Mouse (Mus musculus) CH12.LX (cell line): ENCODE data around the gene Meaf6. TPM values are rescaled to one million over a fixed set of nuclear protein-coding genes. Genes with fewer than 3 reads are reported as not detected.

Experiments used
- DNase-seq: peaks from one replicate; pipeline ENCODE4 v3.0.0-alpha.2; 2013; ENCODE audit errors: extremely low read depth
- H3K27ac ChIP-seq: 2 replicates; pipeline ENCODE4 v1.5.1; 2012; ENCODE audit warnings: low read depth, mild to moderate bottlenecking, control low read depth, moderate library complexity; ENCODE audit not compliant: insufficient read depth
- H3K27me3 ChIP-seq: replicated peaks from 2 replicates; pipeline ENCODE3; 2012; ENCODE audit warnings: inconsistent platforms
- H3K36me3 ChIP-seq, 2 experiments: replicated peaks in 1 of 2; 2 replicates each; pipeline versions ENCODE3 to v1.6.1; 2012; ENCODE audit warnings: inconsistent platforms in 1 of 2, low read length in 1 of 2, mild to moderate bottlenecking in 1 of 2, mixed read lengths in 1 of 2, moderate library complexity in 1 of 2; ENCODE audit not compliant: control insufficient read depth in 1 of 2, insufficient read depth in 1 of 2
- H3K4me1 ChIP-seq, 2 experiments: 2 replicates each; pipeline ENCODE4 v1.6.1; 2012; ENCODE audit warnings: inconsistent platforms in 1 of 2, moderate library complexity in 1 of 2; ENCODE audit not compliant: insufficient read depth in 2 of 2, control insufficient read depth in 1 of 2
- H3K4me2 ChIP-seq: 2 replicates; pipeline ENCODE4 v1.6.1; 2012; ENCODE audit warnings: low read depth, mild to moderate bottlenecking, control low read depth; ENCODE audit not compliant: poor library complexity, insufficient read depth, severe bottlenecking
- H3K4me3 ChIP-seq, 3 experiments: fragments of 150-350 bp in 1 of 3; sonication (generic) in 1 of 3; replicated peaks in 1 of 3; 2 replicates each; pipeline versions ENCODE3 to v1.5.1; 2011 to 2012; ENCODE audit warnings: low read depth in 2 of 3, low read length in 2 of 3, mild to moderate bottlenecking in 2 of 3, moderate library complexity in 2 of 3, control low read depth in 1 of 3, improper control_type of control experiment in 1 of 3, inconsistent platforms in 1 of 3, mixed read lengths in 1 of 3; ENCODE audit not compliant: poor library complexity in 1 of 3
- H3K79me2 ChIP-seq: replicated peaks from 2 replicates; pipeline ENCODE4 v1.6.1; 2012; ENCODE audit warnings: mild to moderate bottlenecking, moderate library complexity; ENCODE audit not compliant: control insufficient read depth, poor library complexity, insufficient read depth, severe bottlenecking; ENCODE audit errors: extremely low read depth
- H3K9ac ChIP-seq: 2 replicates; pipeline ENCODE4 v1.6.1; 2012; ENCODE audit warnings: low read depth, mild to moderate bottlenecking, control low read depth, moderate library complexity; ENCODE audit not compliant: insufficient read depth
- H3K9me3 ChIP-seq: replicated peaks from 2 replicates; pipeline ENCODE3; 2012; ENCODE audit warnings: low read length, inconsistent platforms, mixed read lengths
- BHLHE40 ChIP-seq: IDR thresholded peaks from 2 replicates; pipeline ENCODE4 v1.6.1; 2011; ENCODE audit warnings: mild to moderate bottlenecking, low read depth, low read length, improper control_type of control experiment
- CHD1 ChIP-seq: IDR thresholded peaks from 2 replicates; pipeline ENCODE4 v1.6.1; 2012; ENCODE audit warnings: low read depth, low read length, improper control_type of control experiment, inconsistent platforms
- CHD2 ChIP-seq: IDR thresholded peaks from 2 replicates; pipeline ENCODE4 v1.6.1; 2011; ENCODE audit warnings: low read length, improper control_type of control experiment
- E2F4 ChIP-seq: IDR thresholded peaks from 2 replicates; pipeline ENCODE4 v1.6.1; 2011; ENCODE audit warnings: low read depth, low read length, improper control_type of control experiment; ENCODE audit not compliant: insufficient replicate concordance
- ELF1 ChIP-seq: IDR thresholded peaks from 2 replicates; pipeline ENCODE4 v1.6.1; 2014; ENCODE audit warnings: low read depth, mild to moderate bottlenecking, inconsistent platforms, low read length, improper control_type of control experiment
- EP300 ChIP-seq: IDR thresholded peaks from 2 replicates; pipeline ENCODE4 v1.6.1; 2011; ENCODE audit warnings: low read length, improper control_type of control experiment
- ETS1 ChIP-seq: conservative IDR thresholded peaks from 2 replicates; pipeline ENCODE4 v1.6.1; 2012; ENCODE audit warnings: low read depth, mild to moderate bottlenecking, inconsistent platforms, low read length, improper control_type of control experiment, moderate library complexity
- HCFC1 ChIP-seq: IDR thresholded peaks from 2 replicates; pipeline ENCODE4 v1.6.1; 2012; ENCODE audit warnings: low read depth, mild to moderate bottlenecking, inconsistent platforms, low read length, improper control_type of control experiment
- IRF4 ChIP-seq: IDR thresholded peaks from 2 replicates; pipeline ENCODE4 v1.6.1; 2014; ENCODE audit warnings: low read depth, mild to moderate bottlenecking, inconsistent platforms, low read length, improper control_type of control experiment
- JUN ChIP-seq: IDR thresholded peaks from 2 replicates; pipeline ENCODE4 v1.6.1; 2011; ENCODE audit warnings: low read depth, mild to moderate bottlenecking, low read length, improper control_type of control experiment, moderate library complexity; ENCODE audit not compliant: insufficient read depth
- JUND ChIP-seq: conservative IDR thresholded peaks from 2 replicates; pipeline ENCODE4 v1.6.1; 2011; ENCODE audit warnings: low read depth, low read length, improper control_type of control experiment
- KAT2A ChIP-seq: IDR thresholded peaks from 2 replicates; pipeline ENCODE4 v1.6.1; 2012; ENCODE audit warnings: low read length, improper control_type of control experiment, inconsistent platforms; ENCODE audit not compliant: insufficient replicate concordance
- MAX ChIP-seq: IDR thresholded peaks from 2 replicates; pipeline ENCODE4 v1.6.1; 2011; ENCODE audit warnings: low read length, improper control_type of control experiment
- MAZ ChIP-seq: IDR thresholded peaks from 2 replicates; pipeline ENCODE4 v1.6.1; 2012; ENCODE audit warnings: low read depth, mild to moderate bottlenecking, inconsistent platforms, low read length, improper control_type of control experiment, moderate library complexity
- MEF2A ChIP-seq: IDR thresholded peaks from 2 replicates; pipeline ENCODE4 v1.6.1; 2014; ENCODE audit warnings: low read depth, mild to moderate bottlenecking, inconsistent platforms, low read length, improper control_type of control experiment, borderline replicate concordance
- MXI1 ChIP-seq: IDR thresholded peaks from 2 replicates; pipeline ENCODE4 v1.6.1; 2011; ENCODE audit warnings: mild to moderate bottlenecking, low read depth, low read length, improper control_type of control experiment
- MYC ChIP-seq: IDR thresholded peaks from 2 replicates; pipeline ENCODE4 v1.6.1; 2011; ENCODE audit warnings: low read depth, mild to moderate bottlenecking, improper control_type of control experiment, low read length
- NELFE ChIP-seq: IDR thresholded peaks from 2 replicates; pipeline ENCODE4 v1.6.1; 2011; ENCODE audit warnings: low read depth, low read length, improper control_type of control experiment
- NRF1 ChIP-seq: IDR thresholded peaks from 2 replicates; pipeline ENCODE4 v1.6.1; 2014; ENCODE audit warnings: low read depth, mild to moderate bottlenecking, inconsistent platforms, low read length, improper control_type of control experiment, moderate library complexity
- POLR2A ChIP-seq: IDR thresholded peaks from 2 replicates; pipeline ENCODE4 v1.6.1; 2011; ENCODE audit warnings: low read depth, mild to moderate bottlenecking, improper control_type of control experiment, low read length
- POLR2AphosphoS2 ChIP-seq: IDR thresholded peaks from 2 replicates; pipeline ENCODE4 v1.6.1; 2011; ENCODE audit warnings: low read depth, low read length, improper control_type of control experiment
- RCOR1 ChIP-seq: conservative IDR thresholded peaks from 2 replicates; pipeline ENCODE4 v1.6.1; 2012; ENCODE audit warnings: low read depth, mild to moderate bottlenecking, inconsistent platforms, low read length, improper control_type of control experiment
- SIN3A ChIP-seq: IDR thresholded peaks from 2 replicates; pipeline ENCODE4 v1.6.1; 2012; ENCODE audit warnings: low read length, improper control_type of control experiment, inconsistent platforms
- SMC3 ChIP-seq: IDR thresholded peaks from 2 replicates; pipeline ENCODE4 v1.6.1; 2011; ENCODE audit warnings: low read depth, low read length, improper control_type of control experiment
- TBP ChIP-seq: conservative IDR thresholded peaks from 2 replicates; pipeline ENCODE4 v1.6.1; 2011; ENCODE audit warnings: low read depth, low read length, improper control_type of control experiment
- TCF12 ChIP-seq: IDR thresholded peaks from 2 replicates; pipeline ENCODE4 v1.6.1; 2014; ENCODE audit warnings: low read depth, mild to moderate bottlenecking, inconsistent platforms, low read length, improper control_type of control experiment
- UBTF ChIP-seq: IDR thresholded peaks from 2 replicates; pipeline ENCODE4 v1.6.1; 2012; ENCODE audit warnings: low read depth, mild to moderate bottlenecking, inconsistent platforms, low read length, improper control_type of control experiment, moderate library complexity
- USF2 ChIP-seq: conservative IDR thresholded peaks from 2 replicates; pipeline ENCODE4 v1.6.1; 2011; ENCODE audit warnings: low read depth, low read length, improper control_type of control experiment
- ZC3H11A ChIP-seq: IDR thresholded peaks from 2 replicates; pipeline ENCODE4 v1.6.1; 2012; ENCODE audit warnings: low read depth, mild to moderate bottlenecking, inconsistent platforms, low read length, improper control_type of control experiment
- ZMIZ1 ChIP-seq: IDR thresholded peaks from 2 replicates; pipeline ENCODE4 v1.6.1; 2012; ENCODE audit warnings: low read depth, mild to moderate bottlenecking, inconsistent platforms, low read length, improper control_type of control experiment
- ZNF384 ChIP-seq: IDR thresholded peaks from 2 replicates; pipeline ENCODE4 v1.6.1; 2012; ENCODE audit warnings: low read depth, low read length, improper control_type of control experiment, inconsistent platforms
- dilution Hi-C: fragments of 300-500 bp; cut with MboI; formaldehyde crosslinking; loops from 2 replicates; pipeline ENCODE4 v1.14.3; 2020; ENCODE audit warnings: low sequenced_read_pairs; ENCODE audit not compliant: extremely low pct_unique_long_range_greater_than_20kb, extremely low pct_ligation_motif_present
- in situ Hi-C: fragments of 300-500 bp; cut with MboI; formaldehyde crosslinking; loops from 3 replicates; pipeline ENCODE4 v1.14.3; 2019; ENCODE audit warnings: low sequenced_read_pairs, low pct_ligation_motif_present, low pct_unique_long_range_greater_than_20kb, mixed read lengths
- polyA plus RNA-seq: library from polyadenylated mRNA; unstranded; fragments of >175 nt; gene quantifications from 2 replicates; pipeline ENCODE4 v1.2.1, GENCODE M21; 2012; ENCODE audit warnings: low read depth; ENCODE audit not compliant: insufficient read length
- total RNA-seq, 2 experiments: library from RNA; depleted of rRNA; stranded (reverse); fragments of 300-350 nt in 1 of 2; fragments of >200 nt in 1 of 2; gene quantifications; 2 replicates each; pipeline ENCODE4 v1.2.3; 2012 to 2014

Meaf6 gene
- total and polyA plus RNA-seq, 3 experiments = 26.4 to 52.8 (median 29.3) TPM

GRCm38 (mm10) chr4:125127305-125128084, 42.6 kb downstream of the Meaf6 start, which contains the start of gene Zc3h12a:
Gene Zc3h12a (minus strand): TSS chr4:125127840.
- peaks cover 3% of the 10 kb centered on the region for H3K27me3 ChIP-seq
- peak; percentile 96 for DNase-seq
- dilution Hi-C loops = no loop called here
- H3K27ac ChIP-seq = peak within 1 kb of the TSS; percentile 98
- peak within 1 kb of the TSS; percentile 95 for H3K4me2 ChIP-seq
- TF ChIP-seq RCOR1 = 0 out of 2 replicates have a peak, but pooled peaks have one; percentile 43
- peak; percentile 53; the same call in 1 of the 2 replicates for TF ChIP-seq HCFC1
- TF ChIP-seq NELFE = peak; percentile 91
- no peak for TF ChIP-seq ZC3H11A
- no peak for TF ChIP-seq ZNF384
- no peak for TF ChIP-seq JUN
- peak; percentile 91 for TF ChIP-seq ETS1
- peak; percentile 50 for TF ChIP-seq MAX
- TF ChIP-seq ELF1 = peak; percentile 88
- peak; percentile 42; the same call in 1 of the 2 replicates for TF ChIP-seq CHD1
- peak; percentile 93 for TF ChIP-seq ZMIZ1
- peak; percentile 38; the same call in 1 of the 2 replicates for TF ChIP-seq BHLHE40
- no peak; the same call in 1 of the 2 replicates for TF ChIP-seq POLR2AphosphoS2
- peak; percentile 94 for TF ChIP-seq SIN3A
- no peak; the same call in none of the 2 replicates for TF ChIP-seq UBTF
- TF ChIP-seq MEF2A = peak; percentile 97
- TF ChIP-seq EP300 = peak; percentile 16; the same call in 1 of the 2 replicates
- TF ChIP-seq POLR2A = peak; percentile 94
- TF ChIP-seq TBP = peak; percentile 83
- no peak for TF ChIP-seq E2F4
- peak; percentile 55; the same call in 1 of the 2 replicates for TF ChIP-seq CHD2
- TF ChIP-seq MAZ = peak; percentile 95
- no peak for TF ChIP-seq USF2
- TF ChIP-seq JUND = no peak
- 0 out of 2 replicates have a peak, but pooled peaks have one; percentile 38 for TF ChIP-seq KAT2A
- TF ChIP-seq TCF12 = peak; percentile 72; the same call in 1 of the 2 replicates
- no peak for TF ChIP-seq SMC3
- TF ChIP-seq NRF1 = peak; percentile 67; the same call in 1 of the 2 replicates
- TF ChIP-seq MXI1 = peak; percentile 85
- peak; percentile 73; the same call in 1 of the 2 replicates for TF ChIP-seq IRF4
- 0 out of 2 replicates have a peak, but pooled peaks have one; percentile 22 for TF ChIP-seq MYC
- H3K9ac ChIP-seq = peak within 1 kb of the TSS; percentile 96
- in situ Hi-C loops = no loop called here
- H3K4me1 ChIP-seq = peaks cover 28 to 37% of the 10 kb centered on the region in 2 experiments
- H3K9me3 ChIP-seq = no peaks in the 10 kb centered on the region
- H3K79me2 ChIP-seq = peaks cover 35% of the 10 kb centered on the region
- peaks cover 8 to 30% of the 10 kb centered on the region in 2 experiments for H3K36me3 ChIP-seq
- peak within 1 kb of the TSS; percentile 82 to 97 (median 83) for H3K4me3 ChIP-seq
